Mouse (Mus musculus) cortical plate, adult 2 months (tissue): ENCODE measurements around the gene Krtap2-4.

Experiments
- CTCF ChIP-seq: fragments of 200-500 bp; IDR thresholded peaks from 2 replicates; pipeline ENCODE4 v1.5.1; 2011; ENCODE audit warnings: mild to moderate bottlenecking, control low read depth, low read length; ENCODE audit not compliant: insufficient read depth; ENCODE audit errors: extremely low read depth
- POLR2A ChIP-seq: fragments of 200-500 bp; IDR thresholded peaks from 2 replicates; pipeline ENCODE4 v1.6.1; 2011; ENCODE audit warnings: mild to moderate bottlenecking, low read length, control low read depth; ENCODE audit not compliant: insufficient read depth; ENCODE audit errors: extremely low read depth

DNA sequence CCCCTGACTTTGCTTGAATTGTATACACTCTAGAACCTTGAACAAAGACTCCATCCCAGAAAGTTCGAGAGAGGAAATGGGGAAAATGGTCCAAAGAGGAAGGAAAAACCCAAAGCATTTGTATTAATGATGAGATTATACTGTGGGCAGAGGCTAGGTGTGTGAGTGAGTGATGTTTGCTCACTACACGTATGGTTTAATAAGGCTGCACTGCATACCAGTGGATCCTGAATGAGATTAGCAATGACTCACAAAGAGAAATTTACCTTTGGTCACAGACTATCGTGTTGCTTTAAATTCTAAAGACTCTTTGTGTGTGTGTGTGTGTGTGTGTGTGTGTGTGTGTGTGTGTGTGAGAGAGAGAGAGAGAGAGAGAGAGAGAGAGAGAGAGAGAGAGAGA, 16.2 kb upstream of the Krtap2-4 start:
- TF ChIP-seq POLR2A (no peak), CTCF (no peak)
